Mouse (Mus musculus): ENCODE data around the gene Mrc1.
"Not testable (repeated sequence)": the region's sequence is repeated elsewhere in the genome, so short reads cannot be mapped to it uniquely, and the experiment has no call there.

The Mrc1 gene

GRCm38 (mm10) chr2:14229149-14229548 is at the start of gene Mrc1:
Mrc1 (plus strand) TSS chr2:14229392.
- DNase-seq (ENCODE audit: low read depth) = no peak

GRCm38 (mm10) chr2:14184375-14184774 is 44.8 kb upstream of the Mrc1 start:
- no peak for DNase-seq (ENCODE audit: low read depth)

- DNase-seq (ENCODE audit: low read depth) = no peak
Observed at GRCm38 (mm10) chr2:14190684-14191083, 38.5 kb upstream of the Mrc1 start.

- DNase-seq (ENCODE audit: low read depth) = no peak
Observed at GRCm38 (mm10) chr2:14191601-14192000, 37.6 kb upstream of the Mrc1 start.

GRCm38 (mm10) chr2:14192046-14192445 is 37.1 kb upstream of the Mrc1 start:
- no peak for DNase-seq (ENCODE audit: low read depth)

- DNase-seq (ENCODE audit: low read depth) = not testable (repeated sequence)
Observed at GRCm38 (mm10) chr2:14198325-14198903, 30.8 kb upstream of the Mrc1 start.

- no peak for DNase-seq (ENCODE audit: low read depth)
Observed at GRCm38 (mm10) chr2:14199621-14200020, 29.6 kb upstream of the Mrc1 start.

GRCm38 (mm10) chr2:14200879-14201445 is 28.2 kb upstream of the Mrc1 start:
- DNase-seq (ENCODE audit: low read depth) = not testable (repeated sequence)

GRCm38 (mm10) chr2:14204308-14204707 is 24.9 kb upstream of the Mrc1 start:
- no peak for DNase-seq (ENCODE audit: low read depth)

GRCm38 (mm10) chr2:14206798-14207197 is 22.4 kb upstream of the Mrc1 start:
- DNase-seq (ENCODE audit: low read depth) = peak; percentile 7

- DNase-seq (ENCODE audit: low read depth) = no peak
Observed at GRCm38 (mm10) chr2:14210731-14211130, 18.5 kb upstream of the Mrc1 start.

- DNase-seq (ENCODE audit: low read depth) = no peak
Observed at GRCm38 (mm10) chr2:14211606-14212005, 17.6 kb upstream of the Mrc1 start.

GRCm38 (mm10) chr2:14214764-14215163 is 14.4 kb upstream of the Mrc1 start:
- no peak for DNase-seq (ENCODE audit: low read depth)

GRCm38 (mm10) chr2:14216653-14217052 is 12.5 kb upstream of the Mrc1 start:
- DNase-seq (ENCODE audit: low read depth) = no peak

- DNase-seq (ENCODE audit: low read depth) = no peak
Observed at GRCm38 (mm10) chr2:14218126-14218525, 11.1 kb upstream of the Mrc1 start.

- DNase-seq (ENCODE audit: low read depth) = no peak
Observed at GRCm38 (mm10) chr2:14224387-14224786, 4.8 kb upstream of the Mrc1 start.

- DNase-seq (ENCODE audit: low read depth) = no peak
Observed at GRCm38 (mm10) chr2:14228495-14228894, 697 bp upstream of the Mrc1 start.

GRCm38 (mm10) chr2:14229979-14230378 is 787 bp downstream of the Mrc1 start:
- DNase-seq (ENCODE audit: low read depth) = no peak

- DNase-seq (ENCODE audit: low read depth) = no peak
Observed at GRCm38 (mm10) chr2:14232897-14233296, 3.7 kb downstream of the Mrc1 start.

- no peak for DNase-seq (ENCODE audit: low read depth)
Observed at GRCm38 (mm10) chr2:14233983-14234382, 4.8 kb downstream of the Mrc1 start.

- DNase-seq (ENCODE audit: low read depth) = no peak
Observed at GRCm38 (mm10) chr2:14235319-14235718, 6.1 kb downstream of the Mrc1 start.

GRCm38 (mm10) chr2:14236920-14237319 is 7.7 kb downstream of the Mrc1 start:
- no peak for DNase-seq (ENCODE audit: low read depth)

GRCm38 (mm10) chr2:14237723-14238122 is 8.5 kb downstream of the Mrc1 start:
- peak; percentile 5 for DNase-seq (ENCODE audit: low read depth)

- no peak for DNase-seq (ENCODE audit: low read depth)
Observed at GRCm38 (mm10) chr2:14239151-14239550, 10.0 kb downstream of the Mrc1 start.

Data from NIH3T3 (cell line).